Mouse (Mus musculus) C2C12 (cell line): ENCODE data around the gene Hdac4. TPM values are rescaled to one million over a fixed set of nuclear protein-coding genes. Genes with fewer than 3 reads are reported as not detected.

Experiments
- H3K27me3 ChIP-seq: one replicate; pipeline ENCODE4 v1.6.1; 2011; ENCODE audit not compliant: control insufficient read depth, insufficient read depth, insufficient read length
- H3K36me3 ChIP-seq: one replicate; pipeline ENCODE4 v1.6.1; 2011; ENCODE audit not compliant: control insufficient read depth, insufficient read depth
- H3K4me3 ChIP-seq: one replicate; pipeline ENCODE4 v1.5.1; 2011; ENCODE audit warnings: mild to moderate bottlenecking, control low read depth; ENCODE audit not compliant: poor library complexity, insufficient read depth, severe bottlenecking
- H3K79me2 ChIP-seq: one replicate; pipeline ENCODE4 v1.6.1; 2011; ENCODE audit not compliant: control insufficient read depth, insufficient read depth
- H3K79me3 ChIP-seq: one replicate; pipeline ENCODE4 v1.6.1; 2011; ENCODE audit warnings: low read depth, control low read depth
- H3ac ChIP-seq: one replicate; pipeline ENCODE3; 2011; ENCODE audit warnings: low read depth; ENCODE audit not compliant: control insufficient read depth, insufficient read length
- CEBPB ChIP-seq: IDR thresholded peaks from one replicate; pipeline ENCODE4 v1.6.1; 2011; ENCODE audit warnings: low read depth, mild to moderate bottlenecking, control low read depth, moderate library complexity
- CTCF ChIP-seq: IDR thresholded peaks from one replicate; pipeline ENCODE4 v1.5.1; 2011; ENCODE audit not compliant: control insufficient read depth, insufficient read depth, insufficient read length
- FOSL1 ChIP-seq: IDR thresholded peaks from one replicate; pipeline ENCODE4 v1.8.0; 2011; ENCODE audit warnings: mild to moderate bottlenecking, low read length; ENCODE audit not compliant: poor library complexity, insufficient read depth, severe bottlenecking
- MAX ChIP-seq: IDR thresholded peaks from one replicate; pipeline ENCODE4 v1.6.1; 2011; ENCODE audit warnings: mild to moderate bottlenecking, control low read depth
- MYOD1 ChIP-seq: IDR thresholded peaks from one replicate; pipeline ENCODE4 v1.6.1; 2011; ENCODE audit warnings: low read depth; ENCODE audit not compliant: control insufficient read depth, insufficient read length
- MYOG ChIP-seq: IDR thresholded peaks from one replicate; pipeline ENCODE4 v1.6.1; 2011; ENCODE audit not compliant: control insufficient read depth, insufficient read length; ENCODE audit errors: extremely low read depth
- USF1 ChIP-seq: IDR thresholded peaks from one replicate; pipeline ENCODE4 v1.6.1; 2011; ENCODE audit warnings: low read depth, mild to moderate bottlenecking, control low read depth, moderate library complexity
- polyA plus RNA-seq: library from polyadenylated mRNA; unstranded; fragments of >200 nt; fragmentation: generic; extraction: Trizol; gene quantifications from one replicate; pipeline ENCODE4 v1.2.1, GENCODE M21; 2012; ENCODE audit warnings: missing spikeins

Gene Hdac4
- polyA plus RNA-seq, 1 experiment, result 9.6 TPM

GRCm38 (mm10) chr1:92111026-92111425, 84.5 kb downstream of the Hdac4 start:
- TF ChIP-seq CEBPB, result no peak
- TF ChIP-seq FOSL1, result no peak
- no peak for TF ChIP-seq MYOG
- TF ChIP-seq CTCF, result no peak
- TF ChIP-seq MAX, result no peak
- no peak for TF ChIP-seq MYOD1
- TF ChIP-seq USF1, result no peak
- no peak overlapping the region for H3K4me3 ChIP-seq
- H3K79me2 ChIP-seq, result peaks cover 28% of the 10 kb centered on the region
- no peaks in the 10 kb centered on the region for H3K79me3 ChIP-seq
- no peaks in the 10 kb centered on the region for H3K27me3 ChIP-seq
- no peak overlapping the region for H3ac ChIP-seq
- no peaks in the 10 kb centered on the region for H3K36me3 ChIP-seq

- H3K27me3 ChIP-seq, result no peaks in the 10 kb centered on the region
- no peak overlapping the region for H3ac ChIP-seq
- TF ChIP-seq CEBPB (no peak), USF1 (no peak), FOSL1 (no peak), MAX (no peak)
- no peaks in the 10 kb centered on the region for H3K79me3 ChIP-seq
- H3K36me3 ChIP-seq, result no peaks in the 10 kb centered on the region
- no peak overlapping the region for H3K4me3 ChIP-seq
- peaks cover 28% of the 10 kb centered on the region for H3K79me2 ChIP-seq
Measured at GRCm38 (mm10) chr1:92109221-92109620, 86.3 kb downstream of the Hdac4 start.

GRCm38 (mm10) chr1:92108556-92108955, 86.9 kb downstream of the Hdac4 start:
- TF ChIP-seq CEBPB (no peak), MAX (no peak), FOSL1 (no peak), CTCF (no peak), USF1 (no peak), MYOG (no peak), MYOD1 (no peak)
- Histone ChIP-seq H3ac (no peak overlapping the region), H3K79me3 (no peaks in the 10 kb centered on the region), H3K4me3 (no peak overlapping the region), H3K27me3 (no peaks in the 10 kb centered on the region), H3K79me2 (peaks cover 31% of the 10 kb centered on the region), H3K36me3 (no peaks in the 10 kb centered on the region)

GRCm38 (mm10) chr1:92107996-92108395, 87.5 kb downstream of the Hdac4 start:
- Histone ChIP-seq H3K79me3 (no peaks in the 10 kb centered on the region), H3K4me3 (no peak overlapping the region), H3K36me3 (no peaks in the 10 kb centered on the region), H3ac (no peak overlapping the region), H3K79me2 (peaks cover 36% of the 10 kb centered on the region), H3K27me3 (no peaks in the 10 kb centered on the region)
- no peak for TF ChIP-seq FOSL1
- no peak for TF ChIP-seq CEBPB
- no peak for TF ChIP-seq MAX
- TF ChIP-seq MYOG, result no peak
- TF ChIP-seq CTCF, result no peak
- TF ChIP-seq MYOD1, result no peak
- TF ChIP-seq USF1, result no peak

- no peaks in the 10 kb centered on the region for H3K27me3 ChIP-seq
- no peak overlapping the region for H3K4me3 ChIP-seq
- H3K79me3 ChIP-seq, result no peaks in the 10 kb centered on the region
- no peaks in the 10 kb centered on the region for H3K36me3 ChIP-seq
- H3ac ChIP-seq, result no peak overlapping the region
- TF ChIP-seq MYOD1 (no peak), MAX (no peak), USF1 (no peak), FOSL1 (no peak), CTCF (no peak), MYOG (no peak), CEBPB (no peak)
- H3K79me2 ChIP-seq, result peaks cover 41% of the 10 kb centered on the region
Measured at GRCm38 (mm10) chr1:92107521-92107920, 88.0 kb downstream of the Hdac4 start.

- peaks cover 2% of the 10 kb centered on the region for H3K79me3 ChIP-seq
- H3K4me3 ChIP-seq, result no peak overlapping the region
- peaks cover 50% of the 10 kb centered on the region for H3K79me2 ChIP-seq
- no peaks in the 10 kb centered on the region for H3K36me3 ChIP-seq
- TF ChIP-seq CTCF, result no peak
- TF ChIP-seq MYOG, result no peak
- TF ChIP-seq MYOD1, result no peak
- no peak for TF ChIP-seq MAX
- no peak for TF ChIP-seq FOSL1
- H3ac ChIP-seq, result no peak overlapping the region
- no peaks in the 10 kb centered on the region for H3K27me3 ChIP-seq
Measured at GRCm38 (mm10) chr1:92106486-92107160, 88.9 kb downstream of the Hdac4 start.
